Mouse (Mus musculus) liver, embryonic 14.5 days (tissue): ENCODE data around the gene Moap1.
A peak's percentile ranks its signal among the peaks of the same experiment; 100 is the strongest.

ENCODE experiments used
- CTCF ChIP-seq: IDR thresholded peaks from 2 replicates; pipeline ENCODE4 v1.5.1; 2016; ENCODE audit warnings: antibody characterized with exemption, low read depth, control low read depth
- EP300 ChIP-seq: IDR thresholded peaks from 2 replicates; pipeline ENCODE4 v1.6.1; 2016; ENCODE audit warnings: antibody characterized with exemption, low read depth

DNA sequence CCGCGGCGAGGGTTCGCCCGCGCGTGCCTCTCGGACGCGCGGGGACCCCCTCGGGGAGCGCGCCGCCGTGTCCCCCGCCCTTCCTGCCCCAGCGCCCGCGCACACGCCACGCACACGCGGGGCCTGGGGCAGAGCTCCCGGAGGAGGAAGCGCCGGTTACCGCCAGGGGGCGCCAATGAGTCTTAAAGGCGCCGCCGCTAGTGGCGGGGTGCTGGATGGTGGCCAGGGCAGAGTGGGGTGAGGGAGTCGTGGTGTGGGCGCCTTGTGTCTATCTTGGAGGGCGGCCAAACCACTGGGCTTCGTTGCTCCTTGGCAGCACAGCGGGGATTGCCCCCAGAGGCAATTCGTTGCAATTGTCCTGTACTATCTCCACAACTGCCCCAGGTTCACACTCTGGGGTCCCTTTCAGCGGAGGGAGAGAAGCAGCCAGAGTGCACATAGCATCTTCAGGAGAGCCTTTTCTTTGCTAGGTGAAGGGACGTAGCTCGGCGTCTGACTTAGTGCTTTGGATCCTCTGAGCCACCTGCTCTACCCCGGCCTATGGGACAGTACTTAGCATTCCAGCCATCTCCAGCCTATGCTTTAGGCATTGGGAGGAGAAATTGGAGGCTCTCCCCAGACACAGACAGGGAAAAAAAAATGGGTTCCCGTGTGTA is 38.1 kb downstream of the Moap1 start:
- TF ChIP-seq CTCF (peak; percentile 89), EP300 (no peak)
